Mouse (Mus musculus) urinary bladder, postnatal 10 days (tissue): ENCODE data around the gene Ppp1r14c.
"Not testable (repeated sequence)": the region's sequence is repeated elsewhere in the genome, so short reads cannot be mapped to it uniquely, and the experiment has no call there.

Experiments used
- DNase-seq: peaks from one replicate; pipeline ENCODE4 v3.0.0; 2022; ENCODE audit warnings: low spot score

The Ppp1r14c gene

GRCm38 (mm10) chr10:3403416-3404137, 37.7 kb downstream of the Ppp1r14c start:
- DNase-seq = no peak

- DNase-seq = no peak
Measured at GRCm38 (mm10) chr10:3404362-3404761, 38.5 kb downstream of the Ppp1r14c start.

GRCm38 (mm10) chr10:3406280-3406679, 40.4 kb downstream of the Ppp1r14c start:
- DNase-seq = no peak

GRCm38 (mm10) chr10:3408036-3408661, 42.3 kb downstream of the Ppp1r14c start:
- no peak for DNase-seq

- no peak for DNase-seq
Measured at GRCm38 (mm10) chr10:3408699-3409098, 42.8 kb downstream of the Ppp1r14c start.

- no peak for DNase-seq
Measured at GRCm38 (mm10) chr10:3411222-3411621, 45.4 kb downstream of the Ppp1r14c start.

DNA sequence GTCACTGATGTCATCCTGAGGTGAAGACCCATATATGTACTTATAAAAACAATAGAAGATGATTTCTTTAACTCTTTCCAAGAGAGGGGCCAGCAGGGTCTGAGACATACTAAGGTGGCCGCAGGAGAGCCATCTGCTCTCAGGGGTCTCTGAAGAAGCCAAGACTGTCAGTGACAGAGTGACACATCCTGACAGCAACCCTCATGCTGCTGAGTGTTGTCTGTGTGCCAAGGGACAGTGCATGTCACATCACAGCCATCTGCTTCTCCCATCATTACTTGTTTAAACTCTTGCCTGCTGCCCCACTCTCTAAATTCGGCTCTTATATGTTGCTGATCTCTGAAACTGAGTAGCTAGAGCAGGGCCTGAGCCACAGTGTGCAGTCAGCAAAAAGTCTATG, 45.8 kb downstream of the Ppp1r14c start:
- no peak for DNase-seq

- DNase-seq = no peak
Measured at GRCm38 (mm10) chr10:3414813-3415212, 49.0 kb downstream of the Ppp1r14c start.

DNA sequence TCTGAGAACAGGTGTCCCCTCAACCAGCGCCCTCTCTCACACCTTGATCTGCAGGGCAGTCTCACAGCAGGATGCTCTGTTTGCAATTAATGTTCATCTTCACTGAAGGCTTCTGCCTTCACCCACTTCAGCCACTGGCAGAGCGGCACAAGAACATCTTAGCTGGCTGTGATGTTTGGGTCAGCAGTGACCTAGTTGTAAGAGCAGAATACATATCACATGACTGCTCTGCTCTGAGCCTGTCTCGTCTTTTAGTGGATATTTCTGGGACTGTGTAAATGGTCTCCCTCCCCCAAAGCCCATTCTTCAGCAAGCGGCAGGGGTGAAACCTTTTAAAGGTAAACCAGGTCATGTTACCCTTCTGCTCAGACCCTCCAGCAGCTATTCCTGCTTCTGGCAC, 50.7 kb downstream of the Ppp1r14c start:
- DNase-seq = no peak

- DNase-seq = no peak
Measured at GRCm38 (mm10) chr10:3417408-3417807, 51.6 kb downstream of the Ppp1r14c start.

DNA sequence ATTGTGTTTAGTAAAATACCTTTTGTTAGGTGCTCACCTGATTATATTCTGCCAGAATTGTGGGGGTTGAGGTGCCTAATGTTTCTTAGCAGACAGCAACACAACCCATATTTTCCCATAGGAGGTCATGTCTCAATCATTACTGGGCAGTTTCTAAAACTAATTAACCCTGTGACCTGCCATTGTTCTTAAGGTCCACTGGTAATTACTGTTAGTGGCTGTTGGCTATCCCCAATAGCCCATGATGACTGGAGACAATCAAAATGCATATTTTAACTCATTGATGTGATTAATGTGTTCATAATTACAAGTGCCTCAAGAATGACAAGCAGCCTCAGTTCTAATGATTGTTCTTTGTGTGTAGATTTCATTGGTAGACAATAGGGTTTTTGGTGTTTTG, 58.2 kb downstream of the Ppp1r14c start:
- no peak for DNase-seq

GRCm38 (mm10) chr10:3427689-3428399, 62.0 kb downstream of the Ppp1r14c start:
- no peak for DNase-seq

GRCm38 (mm10) chr10:3434848-3435474, 69.1 kb downstream of the Ppp1r14c start:
- DNase-seq = no peak

- DNase-seq = no peak
Measured at GRCm38 (mm10) chr10:3440722-3441471, 75.0 kb downstream of the Ppp1r14c start.

- DNase-seq = not testable (repeated sequence)
Measured at GRCm38 (mm10) chr10:3446748-3447147, 80.9 kb downstream of the Ppp1r14c start.

DNA sequence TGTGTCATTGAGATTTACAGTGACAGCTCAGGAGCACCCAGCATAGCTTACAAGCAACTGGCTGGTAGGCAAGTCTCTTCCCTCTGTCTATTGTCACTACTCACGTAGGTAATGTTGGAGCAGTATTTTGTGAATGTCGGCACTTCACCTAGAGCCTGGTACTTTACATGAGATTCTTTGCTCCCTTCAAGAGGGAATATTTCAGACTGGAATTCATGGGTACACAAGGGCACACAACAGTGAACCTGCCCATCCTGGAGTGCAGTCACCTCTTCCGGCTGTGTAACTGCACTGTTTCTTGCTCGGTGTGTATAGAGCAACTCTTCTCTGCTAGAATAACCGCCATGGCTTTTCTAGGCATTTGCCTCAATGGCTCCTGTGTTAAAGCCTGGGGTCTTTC, 82.8 kb downstream of the Ppp1r14c start:
- no peak for DNase-seq

DNA sequence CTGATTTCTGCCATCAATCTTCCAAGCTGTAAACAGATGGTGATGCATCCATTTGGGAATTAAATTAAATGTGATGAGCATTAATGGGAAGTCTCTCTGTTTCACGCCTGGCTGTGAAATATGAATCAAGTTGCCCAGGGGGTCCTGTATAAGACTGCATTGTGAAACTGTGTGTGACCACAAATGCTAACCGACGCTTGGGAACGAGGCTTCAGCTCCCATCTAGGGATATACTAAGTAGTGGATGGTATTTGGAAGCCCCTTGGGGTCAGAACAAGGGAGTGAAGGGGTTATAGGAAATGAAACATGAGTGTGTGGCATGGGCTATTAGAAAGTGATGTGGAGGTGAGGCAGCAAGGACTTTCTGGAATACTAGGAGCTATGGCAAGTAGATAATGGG, 86.1 kb downstream of the Ppp1r14c start:
- no peak for DNase-seq

GRCm38 (mm10) chr10:3452822-3453475, 87.1 kb downstream of the Ppp1r14c start:
- no peak for DNase-seq

DNA sequence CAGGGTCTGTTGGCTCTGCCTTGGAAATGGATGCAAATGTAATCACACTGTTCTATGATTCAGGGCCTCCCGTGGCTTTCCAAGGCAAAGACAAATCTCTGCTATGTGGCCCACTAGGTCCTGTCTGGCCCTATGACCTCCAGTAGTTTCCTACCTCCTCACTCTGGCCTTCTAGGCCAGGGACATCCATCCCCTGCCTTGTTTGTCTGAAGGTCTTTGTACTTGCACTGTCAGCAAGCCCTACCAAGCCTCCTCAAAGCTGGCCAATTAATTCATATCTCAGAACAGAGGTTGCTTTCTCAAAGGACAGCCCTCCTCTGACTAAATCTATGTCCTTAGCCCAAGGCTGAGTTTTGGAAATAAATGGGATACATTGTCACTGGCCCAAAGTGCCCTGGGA, 92.8 kb downstream of the Ppp1r14c start:
- DNase-seq = no peak

DNA sequence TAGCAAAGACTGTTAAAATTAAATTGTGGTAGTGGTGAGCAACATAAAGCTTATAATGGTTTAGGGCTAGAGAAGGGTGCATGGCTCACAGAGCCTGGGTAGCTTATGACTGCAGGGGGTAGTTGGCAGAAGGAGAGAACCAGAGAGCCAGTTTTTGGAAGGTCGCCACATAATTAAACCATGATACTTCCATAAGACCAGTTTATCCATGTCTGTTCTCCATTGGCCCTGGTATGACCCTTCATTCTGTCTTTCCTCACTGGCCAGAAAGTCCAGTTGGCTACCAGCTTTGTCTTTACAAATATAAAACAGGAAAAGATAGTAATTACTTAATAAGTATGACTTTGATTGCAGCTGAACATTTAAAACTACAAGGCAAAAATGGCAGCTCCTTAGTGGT, 95.0 kb downstream of the Ppp1r14c start:
- DNase-seq = no peak

DNA sequence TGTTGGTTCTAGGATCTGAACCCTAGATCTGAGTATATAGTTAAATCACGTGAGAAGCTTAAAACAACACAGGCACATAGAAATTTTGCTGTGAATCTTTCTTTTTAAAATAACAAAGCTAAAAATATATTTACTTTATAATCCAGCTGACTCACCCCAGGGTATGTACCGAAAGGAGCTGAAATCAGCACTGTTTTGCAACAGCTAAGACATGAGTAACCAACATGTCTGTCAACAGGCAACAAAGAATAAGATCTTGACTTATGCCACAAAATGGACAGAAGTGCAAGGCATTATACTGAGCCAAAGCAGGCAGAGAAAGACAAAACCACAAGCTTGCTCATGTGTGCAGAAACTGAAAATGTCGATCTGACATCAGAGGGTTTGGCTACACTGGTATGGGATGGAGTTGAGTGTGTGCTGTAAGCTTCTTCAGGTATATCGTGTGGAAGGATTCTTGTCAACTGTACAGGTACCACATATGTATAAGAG, 100.3 kb downstream of the Ppp1r14c start:
- no peak for DNase-seq
